Mouse (Mus musculus): ENCODE measurements around the gene Celsr3.

The Celsr3 gene

GRCm38 (mm10) chr9:108825820-108826699 is at the start of gene Celsr3:
TSS of gene Celsr3 (plus strand) at chr9:108826320.
- DNase-seq (ENCODE audit: low read depth, low spot score), result peak; percentile 98

GRCm38 (mm10) chr9:108776614-108777013 is 49.5 kb upstream of the Celsr3 start:
- no peak for DNase-seq (ENCODE audit: low read depth, low spot score)

- no peak for DNase-seq (ENCODE audit: low read depth, low spot score)
Observed at GRCm38 (mm10) chr9:108777276-108777675, 48.8 kb upstream of the Celsr3 start.

GRCm38 (mm10) chr9:108780959-108781358 is 45.2 kb upstream of the Celsr3 start:
- peak; percentile 57 for DNase-seq (ENCODE audit: low read depth, low spot score)

GRCm38 (mm10) chr9:108781891-108782290 is 44.2 kb upstream of the Celsr3 start:
- DNase-seq (ENCODE audit: low read depth, low spot score), result no peak

GRCm38 (mm10) chr9:108782836-108783547 is 43.1 kb upstream of the Celsr3 start:
- DNase-seq (ENCODE audit: low read depth, low spot score), result no peak

- peak; percentile 98 for DNase-seq (ENCODE audit: low read depth, low spot score)
Observed at GRCm38 (mm10) chr9:108783548-108784463, 42.3 kb upstream of the Celsr3 start, which contains the start of gene Ip6k2. TSS of gene Ip6k2 (plus strand) at chr9:108783796.

GRCm38 (mm10) chr9:108785416-108785815 is 40.7 kb upstream of the Celsr3 start:
- DNase-seq (ENCODE audit: low read depth, low spot score), result peak; percentile 72

- no peak for DNase-seq (ENCODE audit: low read depth, low spot score)
Observed at GRCm38 (mm10) chr9:108786494-108786893, 39.6 kb upstream of the Celsr3 start.

- no peak for DNase-seq (ENCODE audit: low read depth, low spot score)
Observed at GRCm38 (mm10) chr9:108787080-108787479, 39.0 kb upstream of the Celsr3 start.

GRCm38 (mm10) chr9:108788713-108789112 is 37.4 kb upstream of the Celsr3 start:
- DNase-seq (ENCODE audit: low read depth, low spot score), result no peak

GRCm38 (mm10) chr9:108792307-108792706 is 33.8 kb upstream of the Celsr3 start:
- no peak for DNase-seq (ENCODE audit: low read depth, low spot score)

- DNase-seq (ENCODE audit: low read depth, low spot score), result no peak
Observed at GRCm38 (mm10) chr9:108792730-108793129, 33.4 kb upstream of the Celsr3 start.

GRCm38 (mm10) chr9:108795281-108795680 is 30.8 kb upstream of the Celsr3 start:
- no peak for DNase-seq (ENCODE audit: low read depth, low spot score)

GRCm38 (mm10) chr9:108795762-108796161 is 30.4 kb upstream of the Celsr3 start:
- DNase-seq (ENCODE audit: low read depth, low spot score), result peak; percentile 65

GRCm38 (mm10) chr9:108796351-108796981 is 29.7 kb upstream of the Celsr3 start:
- peak; percentile 89 for DNase-seq (ENCODE audit: low read depth, low spot score)

GRCm38 (mm10) chr9:108797477-108797876 is 28.6 kb upstream of the Celsr3 start:
- DNase-seq (ENCODE audit: low read depth, low spot score), result peak; percentile 61

GRCm38 (mm10) chr9:108798508-108799075 is 27.5 kb upstream of the Celsr3 start:
- no peak for DNase-seq (ENCODE audit: low read depth, low spot score)

- peak; percentile 57 for DNase-seq (ENCODE audit: low read depth, low spot score)
Observed at GRCm38 (mm10) chr9:108799564-108799963, 26.6 kb upstream of the Celsr3 start.

- DNase-seq (ENCODE audit: low read depth, low spot score), result no peak
Observed at GRCm38 (mm10) chr9:108805768-108806167, 20.4 kb upstream of the Celsr3 start.

- DNase-seq (ENCODE audit: low read depth, low spot score), result no peak
Observed at GRCm38 (mm10) chr9:108806379-108806778, 19.7 kb upstream of the Celsr3 start.

Data from brain, adult 2 months (tissue).